Mouse (Mus musculus) granulocyte monocyte progenitor cell, adult 5-6 weeks (primary cell): ENCODE results near the gene Olfr998. TPM values are rescaled to one million over a fixed set of nuclear protein-coding genes. Genes with fewer than 3 reads are reported as not detected.
A peak's percentile ranks its signal among the peaks of the same experiment; 100 is the strongest.
"Not testable (repeated sequence)": the region's sequence is repeated elsewhere in the genome, so short reads cannot be mapped to it uniquely, and the experiment has no call there.

ENCODE experiments used
- ATAC-seq: replicated peaks from 2 replicates; pipeline ENCODE4 v1.8.0; 2016; ENCODE audit warnings: mild to moderate bottlenecking, moderate TSS enrichment, inconsistent platforms; ENCODE audit not compliant: poor library complexity, severe bottlenecking
- total RNA-seq, 2 experiments: library from RNA; stranded (forward) in 1 of 2; stranded (reverse) in 1 of 2; fragments of 200-712, 200-1000 nt in 1 of 2; fragments of >200 nt in 1 of 2; fragmentation: Nextera tagmentation in 1 of 2; gene quantifications; 2 replicates each; pipeline ENCODE4 v1.2.3; 2014 to 2017

Olfr998 gene
- not detected in 2 replicates for total RNA-seq (2014; fragmentation: Nextera tagmentation)
- not detected in 2 replicates for total RNA-seq (2017)

DNA sequence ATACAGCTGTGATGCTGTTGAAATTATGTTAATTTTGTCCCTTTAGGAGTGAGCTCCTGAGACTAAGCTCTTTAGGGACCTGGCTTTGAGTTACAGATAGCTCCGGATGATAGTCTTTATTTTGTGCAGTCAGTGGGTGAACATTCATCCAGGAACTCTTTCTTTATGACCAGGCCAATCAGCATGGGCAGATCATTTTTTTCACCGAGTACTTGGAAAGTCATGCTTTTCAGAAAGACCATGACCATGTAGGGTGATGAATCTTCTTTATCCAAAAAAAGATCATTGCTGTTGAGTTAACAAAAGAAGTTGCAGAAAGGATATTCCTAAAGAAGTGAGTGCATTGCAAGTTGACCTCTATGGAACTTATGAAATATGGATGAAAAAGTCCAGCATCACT is at the start of gene Olfr998:
Olfr998 (plus strand) TSS at position 301 of the 400 bp plus-strand sequence.
- ATAC-seq: not testable (repeated sequence)

DNA sequence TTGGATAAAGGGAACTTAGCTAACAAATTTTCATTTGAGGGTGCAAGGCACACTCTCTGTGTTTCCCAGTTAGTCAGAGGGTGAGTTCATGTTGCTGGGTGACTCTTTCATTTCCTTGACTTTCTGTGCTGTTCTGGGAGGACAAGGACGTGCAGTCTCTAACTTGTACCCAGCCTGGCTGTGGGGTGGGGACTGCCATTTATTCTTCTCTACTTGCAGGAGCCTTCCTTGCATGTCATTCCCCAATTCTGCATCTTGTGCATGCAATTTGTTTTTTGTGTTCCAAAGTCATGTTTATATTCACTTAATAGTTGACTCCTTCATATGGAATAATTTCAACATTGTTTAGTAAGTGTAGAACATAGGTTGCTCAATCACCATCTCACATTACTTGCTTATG is 33.9 kb upstream of the Olfr998 start:
- ATAC-seq: no peak

DNA sequence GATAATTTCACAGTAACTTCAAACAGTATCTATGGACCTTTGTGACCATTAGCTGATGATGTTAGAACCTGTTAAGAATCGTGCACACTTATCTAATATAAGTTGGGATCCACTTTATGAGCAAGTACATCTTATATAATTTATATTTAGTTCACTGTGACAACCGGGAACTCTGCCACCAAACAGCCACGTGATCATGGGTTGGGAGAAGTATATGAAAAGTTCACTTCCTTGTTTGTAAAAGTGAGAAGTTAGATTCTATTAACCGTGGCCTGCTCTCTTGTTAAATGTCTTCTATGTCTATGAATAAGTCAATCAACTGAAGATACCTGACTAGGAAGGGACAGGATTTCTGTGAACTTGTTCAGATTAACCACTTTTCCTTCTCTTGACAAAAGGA is 28.5 kb upstream of the Olfr998 start:
- 0 out of 2 replicates have a peak, but pooled peaks have one; percentile 27 for ATAC-seq

DNA sequence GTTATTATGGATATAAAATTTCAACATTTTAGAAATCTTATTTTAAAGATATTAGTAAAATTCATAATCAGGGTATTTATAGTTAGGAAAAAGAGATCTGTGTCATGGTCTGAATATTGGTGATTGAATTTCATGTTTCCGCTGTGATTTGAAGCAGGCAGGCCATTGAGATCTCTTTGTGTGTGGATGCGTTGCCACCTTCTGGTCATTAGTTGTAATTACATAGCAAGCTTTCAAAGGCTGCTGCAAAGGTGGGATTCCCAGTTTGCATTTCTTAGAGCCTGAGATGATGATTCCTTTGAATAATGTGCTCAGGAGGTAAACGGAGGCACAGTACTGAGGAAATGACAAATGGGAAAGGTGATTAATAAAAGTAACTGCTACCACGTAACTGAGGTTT is 27.6 kb upstream of the Olfr998 start:
- peak; percentile 80 for ATAC-seq

DNA sequence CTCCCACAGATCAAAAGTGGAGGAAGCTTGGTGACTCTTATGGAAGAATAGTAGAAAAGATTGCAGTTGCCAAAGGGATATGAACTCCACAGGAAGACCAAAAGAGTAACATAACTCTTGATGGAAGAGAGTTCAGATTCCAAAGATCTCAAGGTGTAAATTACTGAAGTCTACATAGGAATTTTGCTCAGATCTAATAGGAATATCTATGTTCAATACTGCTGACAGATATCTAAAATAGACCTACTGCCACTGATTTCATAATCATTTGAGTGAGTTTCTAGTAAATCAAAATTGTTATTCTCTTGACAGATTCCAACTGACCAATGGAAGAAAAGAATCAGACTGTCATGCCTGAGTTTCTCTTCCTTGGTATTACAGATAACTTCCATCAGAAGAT is 9.8 kb upstream of the Olfr998 start, which contains the start of gene Olfr996:
Olfr996 (plus strand) TSS at position 301 of the 400 bp plus-strand sequence.
- ATAC-seq: no peak

DNA sequence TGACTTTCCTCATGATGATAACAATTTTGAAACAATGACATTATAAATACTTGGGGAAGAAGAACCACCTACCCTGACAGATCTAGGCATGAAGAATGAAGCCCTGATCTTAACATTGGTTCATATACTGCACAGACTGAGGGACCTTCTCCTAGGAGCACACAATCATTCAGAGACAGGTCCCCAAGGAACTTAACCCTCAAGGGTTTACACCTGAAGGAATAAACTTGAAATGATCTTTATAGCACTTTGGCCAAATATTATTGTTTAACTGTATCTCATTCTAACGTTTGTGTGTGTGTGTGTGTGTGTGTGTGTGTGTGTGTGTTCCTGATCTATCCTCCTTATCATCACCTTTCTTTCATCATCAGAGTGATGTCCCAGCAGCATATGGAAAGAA is 23.1 kb downstream of the Olfr998 start, which contains the start of gene Olfr1000:
Olfr1000 (minus strand) TSS at position 101 of the 400 bp plus-strand sequence.
- ATAC-seq: no peak

Other genes with a start within 250 kb of the Olfr998 start
- gene Olfr987, start 249.6 kb upstream of the Olfr998 start, total RNA-seq (2014; fragmentation: Nextera tagmentation): not detected in 2 replicates
- not detected in 2 replicates for gene Olfr987, start 249.6 kb upstream of the Olfr998 start, total RNA-seq (2017)
- not detected in 2 replicates for gene Olfr988, start 225.7 kb upstream of the Olfr998 start, total RNA-seq (2014; fragmentation: Nextera tagmentation)
- gene Olfr988, start 225.7 kb upstream of the Olfr998 start, total RNA-seq (2017): not detected in 2 replicates
- not detected in 2 replicates for gene Olfr992, start 179.5 kb upstream of the Olfr998 start, total RNA-seq (2014; fragmentation: Nextera tagmentation)
- gene Olfr992, start 179.5 kb upstream of the Olfr998 start, total RNA-seq (2017): not detected in 2 replicates
- not detected in 2 replicates for gene Olfr993, start 174.1 kb upstream of the Olfr998 start, total RNA-seq (2014; fragmentation: Nextera tagmentation)
- not detected in 2 replicates for gene Olfr993, start 174.1 kb upstream of the Olfr998 start, total RNA-seq (2017)
- not detected in 2 replicates for gene Olfr994, start 152.5 kb upstream of the Olfr998 start, total RNA-seq (2014; fragmentation: Nextera tagmentation)
- not detected in 2 replicates for gene Olfr994, start 152.5 kb upstream of the Olfr998 start, total RNA-seq (2017)
- gene Olfr995, start 145.3 kb upstream of the Olfr998 start, total RNA-seq (2014; fragmentation: Nextera tagmentation): not detected in 2 replicates
- gene Olfr995, start 145.3 kb upstream of the Olfr998 start, total RNA-seq (2017): not detected in 2 replicates
- gene 4833423E24Rik, start 69.9 kb upstream of the Olfr998 start, total RNA-seq (2014; fragmentation: Nextera tagmentation): not detected in 2 replicates
- not detected in 2 replicates for gene 4833423E24Rik, start 69.9 kb upstream of the Olfr998 start, total RNA-seq (2017)
- not detected in 2 replicates for gene Olfr996, start 9.7 kb upstream of the Olfr998 start, total RNA-seq (2014; fragmentation: Nextera tagmentation)
- gene Olfr996, start 9.7 kb upstream of the Olfr998 start, total RNA-seq (2017): not detected in 2 replicates
- not detected in 2 replicates for gene Olfr1000, start 23.0 kb downstream of the Olfr998 start, total RNA-seq (2014; fragmentation: Nextera tagmentation)
- gene Olfr1000, start 23.0 kb downstream of the Olfr998 start, total RNA-seq (2017): not detected in 2 replicates
- not detected in 2 replicates for gene Olfr1002, start 61.8 kb downstream of the Olfr998 start, total RNA-seq (2014; fragmentation: Nextera tagmentation)
- gene Olfr1002, start 61.8 kb downstream of the Olfr998 start, total RNA-seq (2017): not detected in 2 replicates
- gene Olfr154, start 75.5 kb downstream of the Olfr998 start, total RNA-seq (2014; fragmentation: Nextera tagmentation): not detected in 2 replicates
- not detected in 2 replicates for gene Olfr154, start 75.5 kb downstream of the Olfr998 start, total RNA-seq (2017)
- gene Olfr1006, start 89.8 kb downstream of the Olfr998 start, total RNA-seq (2014; fragmentation: Nextera tagmentation): not detected in 2 replicates
- not detected in 2 replicates for gene Olfr1006, start 89.8 kb downstream of the Olfr998 start, total RNA-seq (2017)
- gene Olfr1008, start 100.5 kb downstream of the Olfr998 start, total RNA-seq (2014; fragmentation: Nextera tagmentation): not detected in 2 replicates
- gene Olfr1008, start 100.5 kb downstream of the Olfr998 start, total RNA-seq (2017): not detected in 2 replicates
- not detected in 2 replicates for gene Olfr1009, start 126.5 kb downstream of the Olfr998 start, total RNA-seq (2014; fragmentation: Nextera tagmentation)
- gene Olfr1009, start 126.5 kb downstream of the Olfr998 start, total RNA-seq (2017): not detected in 2 replicates
- not detected in 2 replicates for gene Olfr1012, start 173.8 kb downstream of the Olfr998 start, total RNA-seq (2014; fragmentation: Nextera tagmentation)
- not detected in 2 replicates for gene Olfr1012, start 173.8 kb downstream of the Olfr998 start, total RNA-seq (2017)
- not detected in 2 replicates for gene Olfr1013, start 178.2 kb downstream of the Olfr998 start, total RNA-seq (2014; fragmentation: Nextera tagmentation)
- not detected in 2 replicates for gene Olfr1013, start 178.2 kb downstream of the Olfr998 start, total RNA-seq (2017)
- gene Olfr1014, start 183.8 kb downstream of the Olfr998 start, total RNA-seq (2014; fragmentation: Nextera tagmentation): not detected in 2 replicates
- gene Olfr1014, start 183.8 kb downstream of the Olfr998 start, total RNA-seq (2017): not detected in 2 replicates
- gene Olfr1015, start 193.1 kb downstream of the Olfr998 start, total RNA-seq (2014; fragmentation: Nextera tagmentation): not detected in 2 replicates
- not detected in 2 replicates for gene Olfr1015, start 193.1 kb downstream of the Olfr998 start, total RNA-seq (2017)
- gene Olfr1016, start 213.6 kb downstream of the Olfr998 start, total RNA-seq (2014; fragmentation: Nextera tagmentation): not detected in 2 replicates
- not detected in 2 replicates for gene Olfr1016, start 213.6 kb downstream of the Olfr998 start, total RNA-seq (2017)
- gene Olfr1018, start 229.5 kb downstream of the Olfr998 start, total RNA-seq (2014; fragmentation: Nextera tagmentation): not detected in 2 replicates
- gene Olfr1018, start 229.5 kb downstream of the Olfr998 start, total RNA-seq (2017): not detected in 2 replicates